ENCODE assay signal across 17 mouse cellular contexts in the genomic region with DNA sequence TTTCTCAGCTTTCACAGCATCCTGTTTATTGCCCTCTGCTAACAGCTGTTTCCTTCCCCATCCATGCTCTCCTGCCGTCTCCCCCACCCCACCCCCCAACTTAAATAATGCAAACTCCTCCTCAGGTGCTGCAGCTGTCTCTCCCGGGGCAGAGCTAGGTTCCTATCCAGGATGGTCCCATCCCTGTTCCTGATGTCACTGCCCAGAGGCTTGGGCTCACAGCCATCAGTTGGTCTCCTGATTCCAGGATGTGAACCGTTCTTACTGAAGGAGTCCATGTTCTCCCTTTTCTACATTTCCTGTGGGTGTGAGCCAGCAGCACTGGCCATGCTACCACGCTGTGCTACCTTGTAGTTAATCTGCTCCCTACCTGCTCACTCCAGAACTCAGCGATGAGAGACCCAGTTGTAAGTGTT. TPM values are rescaled to one million over a fixed set of nuclear protein-coding genes. Genes with fewer than 3 reads are reported as not detected.
DNase-seq lines count a peak whose midpoint lies in the region; ATAC-seq and TF ChIP-seq lines count a peak whose summit lies in the region.
"Had no signal": no experiment of that assay in that cellular context is flagged by ENCODE, and none has a peak within 500 bp of the region (broad histone marks: within the 10 kb centered on the region; RNA-seq: fewer than 3 reads in every experiment).

No protein-coding gene starts in this region.

- no peaks in the 10 kb centered on the region for H3K9me3 ChIP-seq in intestine, embryonic 14.5 days (ENCODE audit: control insufficient read depth, low read length)
- no peaks in the 10 kb centered on the region for H3K9me3 ChIP-seq in intestine, postnatal 0 days (ENCODE audit: control insufficient read depth)
- H3K9me3 ChIP-seq in intestine, embryonic 15.5 days = no peaks in the 10 kb centered on the region
- no peaks in the 10 kb centered on the region for H3K9me3 ChIP-seq in limb, embryonic 10.5 days (replicated peaks)
- H3K9me3 ChIP-seq: lung, embryonic 15.5 days; megakaryocyte, embryonic 14.5 days had no signal

- H3K27me3 ChIP-seq in intestine, embryonic 14.5 days (replicated peaks; ENCODE audit: control insufficient read depth, insufficient read depth, low read length) = no peaks in the 10 kb centered on the region
- no peaks in the 10 kb centered on the region for H3K27me3 ChIP-seq in intestine, postnatal 0 days (replicated peaks; ENCODE audit: control insufficient read depth, insufficient read depth, low read length)
- no peaks in the 10 kb centered on the region for H3K27me3 ChIP-seq in intestine, embryonic 15.5 days (replicated peaks)
- no peaks in the 10 kb centered on the region for H3K27me3 ChIP-seq in limb, embryonic 10.5 days (ENCODE audit: low read depth, poor library complexity, severe bottlenecking)
- H3K27me3 ChIP-seq: lung, embryonic 15.5 days; megakaryocyte, embryonic 14.5 days had no signal

- no peaks in the 10 kb centered on the region for H3K36me3 ChIP-seq in intestine, embryonic 14.5 days (ENCODE audit: control insufficient read depth, insufficient read depth, low read length)
- no peaks in the 10 kb centered on the region; the same call in 1 of the 2 replicates for H3K36me3 ChIP-seq in intestine, postnatal 0 days (ENCODE audit: control insufficient read depth, insufficient read depth)
- no peaks in the 10 kb centered on the region for H3K36me3 ChIP-seq in intestine, embryonic 15.5 days
- 0 out of 2 replicates have a peak, but pooled peaks cover 2% of the 10 kb centered on the region for H3K36me3 ChIP-seq in limb, embryonic 10.5 days
- H3K36me3 ChIP-seq: lung, embryonic 15.5 days had no signal

- no peak for TF ChIP-seq CTCF in intestine, postnatal 0 days (IDR thresholded peaks at IDR 0.05; ENCODE audit: low read depth)

- 25% methylated on average over 5 of the region's 5 CpGs for WGBS in intestine, embryonic 14.5 days
- 26% methylated on average over 5 of the region's 5 CpGs for WGBS in intestine, postnatal 0 days
- 18% methylated on average over 5 of the region's 5 CpGs for WGBS in intestine, embryonic 15.5 days
- 23% methylated on average over 5 of the region's 5 CpGs for WGBS in limb, embryonic 10.5 days

- H3K27ac ChIP-seq in intestine, embryonic 14.5 days (ENCODE audit: low read depth) = peak overlapping the region; percentile 36; the same call in 1 of the 2 replicates
- H3K27ac ChIP-seq in intestine, postnatal 0 days (ENCODE audit: low read depth, low read length) = no peak overlapping the region
- peak overlapping the region; percentile 42; the same call in 1 of the 2 replicates for H3K27ac ChIP-seq in intestine, embryonic 15.5 days
- 0 out of 2 replicates have a peak overlapping the region, but pooled peaks have one; percentile 4 for H3K27ac ChIP-seq in limb, embryonic 10.5 days
- H3K27ac ChIP-seq: lung, embryonic 15.5 days had no signal

- H3K4me1 ChIP-seq in intestine, embryonic 14.5 days (replicated peaks; ENCODE audit: control insufficient read depth, insufficient read depth, low read length) = peaks cover 11% of the 10 kb centered on the region; the same call in 1 of the 2 replicates
- H3K4me1 ChIP-seq in intestine, postnatal 0 days (replicated peaks; ENCODE audit: control insufficient read depth, insufficient read depth, low read length) = 0 out of 2 replicates have a peak, but pooled peaks cover 5% of the 10 kb centered on the region
- H3K4me1 ChIP-seq in intestine, embryonic 15.5 days (replicated peaks) = peaks cover 18% of the 10 kb centered on the region
- no peaks in the 10 kb centered on the region for H3K4me1 ChIP-seq in limb, embryonic 10.5 days
- H3K4me1 ChIP-seq: lung, embryonic 15.5 days had no signal

- H3K4me2 ChIP-seq in intestine, embryonic 14.5 days (ENCODE audit: low read length) = no peak overlapping the region
- no peak overlapping the region for H3K4me2 ChIP-seq in intestine, postnatal 0 days (replicated peaks; ENCODE audit: low read depth)
- peak overlapping the region; percentile 7; the same call in 1 of the 2 replicates for H3K4me2 ChIP-seq in intestine, embryonic 15.5 days (replicated peaks)
- H3K4me2 ChIP-seq: lung, embryonic 15.5 days had no signal

- ATAC-seq in intestine, embryonic 14.5 days (replicated peaks; ENCODE audit: low FRiP score, low TSS enrichment, low read depth) = no peak; the same call in 1 of the 2 replicates
- no peak for ATAC-seq in intestine, postnatal 0 days
- ATAC-seq in intestine, embryonic 15.5 days = no peak
- ATAC-seq: CD4-positive, CD25-positive, alpha-beta regulatory T cell, adult 4 months; forebrain, embryonic 16.5 days had no signal

- DNase-seq in intestine, embryonic 14.5 days (ENCODE audit: low spot score) = no peak
- peak; percentile 33 for DNase-seq in ES-CJ7 (ENCODE audit: low read depth, low spot score)
- DNase-seq in limb, embryonic 10.5 days (ENCODE audit: low spot score) = no peak
- DNase-seq in cerebellum, adult 8-10 months = no peak
- no peak for DNase-seq in right cerebral cortex, postnatal 14 days
- DNase-seq: adrenal gland, postnatal 10 days; cerebellum, adult 9-11 months; gastrocnemius, postnatal 25 days had no signal

- H3K4me3 ChIP-seq in intestine, embryonic 14.5 days (ENCODE audit: low read depth, low read length) = no peak overlapping the region
- H3K4me3 ChIP-seq in intestine, postnatal 0 days (ENCODE audit: low read depth, low read length) = no peak overlapping the region
- H3K4me3 ChIP-seq in intestine, embryonic 15.5 days (replicated peaks) = no peak overlapping the region
- no peak overlapping the region for H3K4me3 ChIP-seq in limb, embryonic 10.5 days
- H3K4me3 ChIP-seq: lung, embryonic 15.5 days; megakaryocyte, embryonic 14.5 days had no signal

- no peak overlapping the region for H3K9ac ChIP-seq in intestine, embryonic 14.5 days (ENCODE audit: low read length)
- H3K9ac ChIP-seq in intestine, postnatal 0 days (ENCODE audit: low read depth, low read length) = no peak overlapping the region
- H3K9ac ChIP-seq in intestine, embryonic 15.5 days = no peak overlapping the region
- H3K9ac ChIP-seq: lung, embryonic 15.5 days had no signal

RNA-seq across cellular contexts. Expression of a gene that starts 7.0 kb away (rescaled TPM):
- 9.5 and 11.0 TPM in 2 replicates for polyA plus RNA-seq in intestine, embryonic 14.5 days (2014; fragmentation: Nextera tagmentation; extraction: Ambion mirVana)
- 3.1 and 3.9 TPM in 2 replicates for polyA plus RNA-seq in intestine, postnatal 0 days (2015; fragmentation: Nextera tagmentation; extraction: Ambion mirVana)
- polyA plus RNA-seq in intestine, embryonic 15.5 days (2015; fragmentation: Nextera tagmentation; extraction: Ambion mirVana) = 6.7 and 7.0 TPM in 2 replicates
- polyA plus RNA-seq in limb, embryonic 10.5 days (2016; fragmentation: Nextera tagmentation; extraction: Ambion mirVana) = 9.6 and 10.0 TPM in 2 replicates

RNA-seq across cellular contexts. Expression of a gene that starts 7.3 kb away (rescaled TPM):
- 100 and 104 TPM in 2 replicates for polyA plus RNA-seq in intestine, embryonic 14.5 days (2014; fragmentation: Nextera tagmentation; extraction: Ambion mirVana)
- polyA plus RNA-seq in intestine, postnatal 0 days (2015; fragmentation: Nextera tagmentation; extraction: Ambion mirVana) = 40.8 TPM in 2 replicates
- polyA plus RNA-seq in intestine, embryonic 15.5 days (2015; fragmentation: Nextera tagmentation; extraction: Ambion mirVana) = 90.1 and 91.9 TPM in 2 replicates
- 67.6 and 74.6 TPM in 2 replicates for polyA plus RNA-seq in limb, embryonic 10.5 days (2016; fragmentation: Nextera tagmentation; extraction: Ambion mirVana)

RNA-seq across cellular contexts. Expression of a gene that starts 52.0 kb away (rescaled TPM):
- polyA plus RNA-seq in intestine, embryonic 14.5 days (2014; fragmentation: Nextera tagmentation; extraction: Ambion mirVana) = not detected in 2 replicates
- not detected in 2 replicates for polyA plus RNA-seq in intestine, postnatal 0 days (2015; fragmentation: Nextera tagmentation; extraction: Ambion mirVana)
- not detected in 2 replicates for polyA plus RNA-seq in intestine, embryonic 15.5 days (2015; fragmentation: Nextera tagmentation; extraction: Ambion mirVana)
- polyA plus RNA-seq in limb, embryonic 10.5 days (2016; fragmentation: Nextera tagmentation; extraction: Ambion mirVana) = not detected in 2 replicates
- polyA plus RNA-seq: CD4-positive, CD25-positive, alpha-beta regulatory T cell, adult 4 months; forebrain, embryonic 16.5 days; lung, embryonic 15.5 days; neural tube, embryonic 14.5 days; spleen, adult 2 months; testis, adult 2 months had no signal
